Mouse (Mus musculus) pancreas, adult 10 weeks (tissue): ENCODE measurements around the gene Pld1. TPM values are rescaled to one million over a fixed set of nuclear protein-coding genes. Genes with fewer than 3 reads are reported as not detected.

Experiments used
- polyA plus RNA-seq: library from polyadenylated mRNA; stranded (reverse); fragments of 350-450 nt; fragmentation: Illumina TruSeq; extraction: RNeasy Lipid Tissue Mini Kit (QIAGEN cat#74804); gene quantifications from one replicate; pipeline ENCODE4 v1.2.3, GENCODE M21; 2015; ENCODE audit warnings: low read depth, low replicate concordance; ENCODE audit not compliant: insufficient read depth

Pld1 gene
- polyA plus RNA-seq: 5.3 TPM

GRCm38 (mm10) chr3:27938381-27939323 lies at the start of gene Pld1:
Pld1 (plus strand) TSS chr3:27938695.

DNA sequence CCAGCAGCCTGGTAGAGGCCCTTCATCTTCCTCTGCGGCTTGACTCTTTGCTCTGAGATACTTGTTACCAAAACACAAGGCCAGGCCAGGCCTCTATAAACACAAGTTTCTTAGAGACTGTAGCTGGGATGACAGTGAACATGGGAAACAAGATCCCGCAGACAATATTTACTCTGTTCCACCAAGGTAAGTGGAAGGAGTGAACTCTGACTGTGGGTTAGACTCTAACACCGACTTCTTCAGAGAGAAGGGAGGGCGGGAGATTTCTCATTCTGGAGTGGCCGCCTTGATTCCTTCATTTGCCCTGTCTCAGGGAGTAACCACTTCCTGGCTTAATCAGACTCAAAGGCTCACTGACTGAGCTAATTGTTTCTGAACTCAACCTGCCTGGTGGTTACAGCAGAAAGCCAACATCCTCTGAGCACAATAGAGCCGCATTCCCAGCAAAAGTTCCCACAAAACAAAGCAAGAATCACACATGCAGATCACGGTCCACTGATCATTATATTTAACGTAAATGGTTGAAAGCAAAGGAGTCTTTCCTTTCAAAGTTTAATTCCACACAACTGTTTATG lies 42.1 kb upstream of the Pld1 start, which contains the start of gene Tmem212:
Gene Tmem212, minus strand, starts transcription at position 51 of the 575 bp plus-strand sequence.

Other genes with a start within 250 kb of the Pld1 start
- gene Fndc3b, start 227.4 kb upstream of the Pld1 start, polyA plus RNA-seq: 8.9 TPM
- gene Tmem212, start 42.3 kb upstream of the Pld1 start, polyA plus RNA-seq: not detected